Mouse (Mus musculus): Measurements from ENCODE around the gene Inpp4b.
A peak's percentile ranks its signal among the peaks of the same experiment; 100 is the strongest.

Inpp4b gene

GRCm38 (mm10) chr8:81342236-81342998 lies at the start of gene Inpp4b:
Gene Inpp4b (plus strand): TSS chr8:81342556.
- peak; percentile 87 for DNase-seq

GRCm38 (mm10) chr8:81335250-81335649 lies 7.1 kb upstream of the Inpp4b start:
- DNase-seq: no peak

- DNase-seq: no peak
These were observed 1.2 kb upstream of the Inpp4b start for GRCm38 (mm10) chr8:81341191-81341590.

- peak; percentile 90 for DNase-seq
These were observed 643 bp upstream of the Inpp4b start for GRCm38 (mm10) chr8:81341591-81342235.

- DNase-seq: no peak
These were observed 595 bp downstream of the Inpp4b start for GRCm38 (mm10) chr8:81342999-81343302.

- no peak for DNase-seq
These were observed 2.9 kb downstream of the Inpp4b start for GRCm38 (mm10) chr8:81345170-81345697.

GRCm38 (mm10) chr8:81349452-81349851 lies 7.1 kb downstream of the Inpp4b start:
- DNase-seq: no peak

- DNase-seq: no peak
These were observed 11.1 kb downstream of the Inpp4b start for GRCm38 (mm10) chr8:81353460-81353859.

GRCm38 (mm10) chr8:81358108-81358507 lies 15.8 kb downstream of the Inpp4b start:
- DNase-seq: no peak

GRCm38 (mm10) chr8:81360518-81360917 lies 18.2 kb downstream of the Inpp4b start:
- peak; percentile 77 for DNase-seq

GRCm38 (mm10) chr8:81361162-81361561 lies 18.8 kb downstream of the Inpp4b start:
- no peak for DNase-seq

- DNase-seq: no peak
These were observed 28.3 kb downstream of the Inpp4b start for GRCm38 (mm10) chr8:81370607-81371006.

GRCm38 (mm10) chr8:81371844-81372243 lies 29.5 kb downstream of the Inpp4b start:
- no peak for DNase-seq

GRCm38 (mm10) chr8:81374877-81375475 lies 32.6 kb downstream of the Inpp4b start:
- DNase-seq: no peak

- DNase-seq: no peak
These were observed 46.6 kb downstream of the Inpp4b start for GRCm38 (mm10) chr8:81388953-81389352.

- DNase-seq: no peak
These were observed 56.7 kb downstream of the Inpp4b start for GRCm38 (mm10) chr8:81399071-81399470.

- DNase-seq: no peak
These were observed 57.1 kb downstream of the Inpp4b start for GRCm38 (mm10) chr8:81399501-81399900.

GRCm38 (mm10) chr8:81412707-81413106 lies 70.4 kb downstream of the Inpp4b start:
- DNase-seq: no peak

GRCm38 (mm10) chr8:81443957-81444356 lies 101.6 kb downstream of the Inpp4b start:
- no peak for DNase-seq

- no peak for DNase-seq
These were observed 107.4 kb downstream of the Inpp4b start for GRCm38 (mm10) chr8:81449798-81450197.

- no peak for DNase-seq
These were observed 109.7 kb downstream of the Inpp4b start for GRCm38 (mm10) chr8:81452082-81452481.

GRCm38 (mm10) chr8:81454830-81455229 lies 112.5 kb downstream of the Inpp4b start:
- DNase-seq: no peak

GRCm38 (mm10) chr8:81463762-81464161 lies 121.4 kb downstream of the Inpp4b start:
- no peak for DNase-seq

GRCm38 (mm10) chr8:81466776-81467175 lies 124.4 kb downstream of the Inpp4b start:
- DNase-seq: no peak

Data from cerebellum, adult 11-12 months (tissue).